Mouse (Mus musculus) mature B cell (primary cell): Measurements from ENCODE around the gene Galm.

Experiments
- in situ Hi-C: fragments of 300-500 bp; cut with MboI; formaldehyde crosslinking; loops from 2 replicates; pipeline ENCODE4 v1.14.3; 2019

The Galm gene

GRCm38 (mm10) chr17:80127331-80128251 is at the start of gene Galm:
Gene Galm, plus strand, starts transcription at chr17:80127471.
- in situ Hi-C loops, result no loop called here

- in situ Hi-C loops, result no loop called here
Measured at GRCm38 (mm10) chr17:80078726-80079125, 48.5 kb upstream of the Galm start.

GRCm38 (mm10) chr17:80083223-80083622 is 44.0 kb upstream of the Galm start:
- in situ Hi-C loops, result no loop called here

GRCm38 (mm10) chr17:80084424-80084823 is 42.8 kb upstream of the Galm start:
- in situ Hi-C loops, result no loop called here

- in situ Hi-C loops, result no loop called here
Measured at GRCm38 (mm10) chr17:80086591-80086990, 40.7 kb upstream of the Galm start.

GRCm38 (mm10) chr17:80088168-80088567 is 39.1 kb upstream of the Galm start:
- in situ Hi-C loops, result no loop called here

- in situ Hi-C loops, result no loop called here
Measured at GRCm38 (mm10) chr17:80090551-80090950, 36.7 kb upstream of the Galm start.

- in situ Hi-C loops, result no loop called here
Measured at GRCm38 (mm10) chr17:80091879-80092549, 35.3 kb upstream of the Galm start.

- in situ Hi-C loops, result no loop called here
Measured at GRCm38 (mm10) chr17:80095254-80095899, 31.9 kb upstream of the Galm start.

- in situ Hi-C loops, result no loop called here
Measured at GRCm38 (mm10) chr17:80096043-80096719, 31.1 kb upstream of the Galm start.

GRCm38 (mm10) chr17:80096720-80097114 is 30.6 kb upstream of the Galm start:
- in situ Hi-C loops, result no loop called here

GRCm38 (mm10) chr17:80097221-80097620 is 30.1 kb upstream of the Galm start:
- in situ Hi-C loops, result no loop called here

- in situ Hi-C loops, result no loop called here
Measured at GRCm38 (mm10) chr17:80099823-80100222, 27.4 kb upstream of the Galm start.

GRCm38 (mm10) chr17:80105348-80105978 is 21.8 kb upstream of the Galm start:
- in situ Hi-C loops, result no loop called here

- in situ Hi-C loops, result no loop called here
Measured at GRCm38 (mm10) chr17:80112665-80113305, 14.5 kb upstream of the Galm start.

- in situ Hi-C loops, result no loop called here
Measured at GRCm38 (mm10) chr17:80113468-80113867, 13.8 kb upstream of the Galm start.

- in situ Hi-C loops, result no loop called here
Measured at GRCm38 (mm10) chr17:80120396-80120795, 6.9 kb upstream of the Galm start.

- in situ Hi-C loops, result no loop called here
Measured at GRCm38 (mm10) chr17:80121833-80122232, 5.4 kb upstream of the Galm start.

GRCm38 (mm10) chr17:80124985-80125750 is 2.1 kb upstream of the Galm start:
- in situ Hi-C loops, result no loop called here

- in situ Hi-C loops, result no loop called here
Measured at GRCm38 (mm10) chr17:80126166-80126565, 1.1 kb upstream of the Galm start.
